Mouse (Mus musculus) hindbrain, embryonic 14.5 days (tissue): ENCODE measurements around the gene Ptprn2. TPM values are rescaled to one million over a fixed set of nuclear protein-coding genes. Genes with fewer than 3 reads are reported as not detected.

ENCODE experiments used
- ATAC-seq: fragments of 200-750 bp; cut with Nextera tagmentation; 2 replicates; pipeline ENCODE4 v1.8.0; 2017; ENCODE audit warnings: moderate number of reproducible peaks, mild to moderate bottlenecking, moderate TSS enrichment, moderate library complexity; ENCODE audit not compliant: low FRiP score
- DNase-seq: peaks from one replicate; pipeline ENCODE4 v3.0.0-alpha.2; 2015; ENCODE audit warnings: low spot score
- H3K27ac ChIP-seq: fragments of 300-500 bp; sonication (generic); 2 replicates; pipeline ENCODE4 v1.5.1; 2014; ENCODE audit warnings: mild to moderate bottlenecking, moderate library complexity
- H3K27me3 ChIP-seq: fragments of 300-500 bp; sonication (generic); 2 replicates; pipeline ENCODE4 v1.6.1; 2014; ENCODE audit warnings: mild to moderate bottlenecking, low read length, mixed read lengths; ENCODE audit not compliant: control insufficient read depth, insufficient read depth
- H3K36me3 ChIP-seq: fragments of 300-500 bp; sonication (generic); replicated peaks from 2 replicates; pipeline ENCODE4 v1.6.1; 2014; ENCODE audit not compliant: control insufficient read depth, insufficient read depth
- H3K4me1 ChIP-seq: fragments of 300-500 bp; sonication (generic); replicated peaks from 2 replicates; pipeline ENCODE4 v1.6.1; 2014; ENCODE audit warnings: antibody characterized with exemption, low read length, mixed read lengths; ENCODE audit not compliant: control insufficient read depth, insufficient read depth
- H3K4me2 ChIP-seq: fragments of 300-500 bp; sonication (generic); replicated peaks from 2 replicates; pipeline ENCODE4 v1.6.1; 2014; ENCODE audit warnings: mild to moderate bottlenecking, moderate library complexity
- H3K4me3 ChIP-seq: fragments of 300-500 bp; sonication (generic); replicated peaks from 2 replicates; pipeline ENCODE4 v1.5.1; 2014; ENCODE audit warnings: mild to moderate bottlenecking, low read length
- H3K9ac ChIP-seq: fragments of 300-500 bp; sonication (generic); 2 replicates; pipeline ENCODE4 v1.6.1; 2014
- H3K9me3 ChIP-seq: fragments of 300-500 bp; sonication (generic); 2 replicates; pipeline ENCODE4 v1.6.1; 2016; ENCODE audit warnings: low read length; ENCODE audit not compliant: control insufficient read depth
- WGBS: fragments of 180-500 bp; shearing (Covaris S2); extraction: QIAGEN DNeasy Blood & Tissue Kit; methylation state at CpG from one replicate; pipeline ENCODE4 v1.1.7; 2014; 5-methylcytosine and 5-hydroxymethylcytosine counted together
- polyA plus RNA-seq: library from polyadenylated mRNA; unstranded; fragments of >200 nt; fragmentation: Nextera tagmentation; extraction: Ambion mirVana; gene quantifications from 2 replicates; pipeline ENCODE4 v1.2.1, GENCODE M21; 2014

Gene Ptprn2
- polyA plus RNA-seq, 1 experiment from 2014 or later = 17.5 TPM

DNA sequence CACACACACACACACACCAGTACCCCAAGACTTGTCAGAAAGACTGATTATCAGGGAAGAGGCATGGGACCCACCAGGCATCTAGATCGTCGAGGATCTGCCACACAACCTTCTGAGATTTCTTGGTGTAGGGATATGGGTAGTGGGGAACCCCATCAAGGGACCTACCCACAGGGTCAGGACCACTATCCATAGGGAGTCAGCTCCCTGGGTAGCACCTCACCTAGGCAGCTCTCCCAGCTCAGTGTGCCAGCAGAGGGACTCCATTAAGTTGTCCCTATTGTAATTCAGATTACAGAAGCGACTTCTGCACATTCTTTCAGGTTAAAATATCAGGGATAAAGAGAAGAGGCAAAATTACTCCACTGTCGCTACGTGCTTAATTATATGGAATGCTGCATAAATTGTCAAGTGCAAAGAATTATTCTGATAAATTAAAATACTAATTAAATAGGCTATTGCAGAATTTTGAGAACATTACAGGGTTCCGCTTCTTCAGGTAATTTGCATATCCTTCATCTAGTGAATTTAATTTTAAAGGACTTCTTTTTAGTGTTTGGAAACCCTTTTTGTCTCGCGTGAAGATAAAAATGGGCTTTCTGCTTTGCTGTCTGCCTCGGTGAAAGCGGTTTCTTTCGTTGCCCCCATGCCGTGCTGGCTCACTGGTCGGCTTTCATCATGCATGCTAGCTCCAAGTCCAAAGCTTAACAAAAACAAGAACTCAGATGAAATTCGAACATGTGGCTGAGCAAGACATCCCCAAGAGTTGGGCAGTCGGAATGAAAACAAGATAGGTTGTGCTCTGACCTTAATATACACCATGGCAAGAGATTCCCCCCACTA is 531.5 kb downstream of the Ptprn2 start:
- no peaks in the 10 kb centered on the region for H3K27me3 ChIP-seq
- H3K36me3 ChIP-seq = no peaks in the 10 kb centered on the region
- H3K4me3 ChIP-seq = no peak overlapping the region
- H3K9ac ChIP-seq = no peak overlapping the region
- WGBS = 44% methylated on average over 15 of the region's 15 CpGs
- peaks cover 16% of the 10 kb centered on the region; the same call in 1 of the 2 replicates for H3K4me1 ChIP-seq
- H3K9me3 ChIP-seq = no peaks in the 10 kb centered on the region
- H3K27ac ChIP-seq = peak overlapping the region; percentile 65; the same call in 1 of the 2 replicates
- no peak overlapping the region for H3K4me2 ChIP-seq
- DNase-seq = no peak
- ATAC-seq = no peak; the same call in 1 of the 2 replicates

DNA sequence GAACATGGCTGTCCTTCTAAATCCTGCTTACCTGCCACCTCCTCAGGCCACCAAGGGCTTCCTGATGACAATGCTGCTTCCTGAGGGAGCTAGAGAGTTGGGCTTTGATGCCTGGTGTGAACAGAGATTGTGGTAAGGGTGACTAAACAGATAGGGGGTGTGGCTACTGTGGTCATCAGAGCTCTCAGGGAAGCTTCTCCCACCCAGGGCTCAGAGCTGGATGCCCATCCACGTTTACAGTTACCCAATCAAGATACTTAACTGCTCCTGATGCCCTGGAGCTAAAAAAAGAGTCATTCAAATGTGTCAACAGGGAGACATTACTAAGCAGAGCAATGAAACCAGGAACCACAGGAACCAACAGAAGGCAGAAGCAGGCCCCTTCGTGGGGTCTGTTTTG is 532.4 kb downstream of the Ptprn2 start:
- peak overlapping the region; percentile 60 for H3K27ac ChIP-seq
- H3K36me3 ChIP-seq = no peaks in the 10 kb centered on the region
- peaks cover 16% of the 10 kb centered on the region; the same call in 1 of the 2 replicates for H3K4me1 ChIP-seq
- 24% methylated on average over 2 of the region's 2 CpGs for WGBS
- no peaks in the 10 kb centered on the region for H3K9me3 ChIP-seq
- H3K4me2 ChIP-seq = no peak overlapping the region
- H3K4me3 ChIP-seq = no peak overlapping the region
- H3K9ac ChIP-seq = no peak overlapping the region
- DNase-seq = no peak
- 0 out of 2 replicates have a peak, but pooled peaks have one; percentile 34 for ATAC-seq
- no peaks in the 10 kb centered on the region for H3K27me3 ChIP-seq

DNA sequence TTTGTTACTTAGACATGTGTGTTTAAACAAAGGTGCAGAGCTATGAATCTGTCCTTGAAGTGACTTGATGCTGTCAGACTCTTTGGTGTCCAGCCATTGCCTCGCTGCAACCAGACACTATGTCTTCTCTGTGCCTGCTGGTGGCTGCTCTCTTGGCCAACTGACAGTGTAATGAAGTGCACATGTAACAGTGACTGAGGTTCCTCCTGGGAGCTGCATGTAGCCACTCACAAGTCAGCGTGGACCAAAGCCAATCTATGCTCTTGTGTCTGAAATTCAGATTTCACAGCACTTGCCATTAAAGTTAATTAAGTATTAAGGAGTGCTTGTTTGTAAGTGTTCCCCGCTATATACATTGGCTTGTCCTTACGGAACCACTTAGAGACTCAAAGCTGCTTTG is 537.7 kb downstream of the Ptprn2 start:
- no peak overlapping the region for H3K9ac ChIP-seq
- no peaks in the 10 kb centered on the region for H3K36me3 ChIP-seq
- ATAC-seq = no peak
- H3K9me3 ChIP-seq = no peaks in the 10 kb centered on the region
- no peak for DNase-seq
- no peak overlapping the region for H3K4me2 ChIP-seq
- WGBS = 77% methylated on average over 4 of the region's 4 CpGs
- no peaks in the 10 kb centered on the region for H3K27me3 ChIP-seq
- H3K4me1 ChIP-seq = peaks cover 8% of the 10 kb centered on the region
- H3K4me3 ChIP-seq = no peak overlapping the region
- no peak overlapping the region for H3K27ac ChIP-seq

DNA sequence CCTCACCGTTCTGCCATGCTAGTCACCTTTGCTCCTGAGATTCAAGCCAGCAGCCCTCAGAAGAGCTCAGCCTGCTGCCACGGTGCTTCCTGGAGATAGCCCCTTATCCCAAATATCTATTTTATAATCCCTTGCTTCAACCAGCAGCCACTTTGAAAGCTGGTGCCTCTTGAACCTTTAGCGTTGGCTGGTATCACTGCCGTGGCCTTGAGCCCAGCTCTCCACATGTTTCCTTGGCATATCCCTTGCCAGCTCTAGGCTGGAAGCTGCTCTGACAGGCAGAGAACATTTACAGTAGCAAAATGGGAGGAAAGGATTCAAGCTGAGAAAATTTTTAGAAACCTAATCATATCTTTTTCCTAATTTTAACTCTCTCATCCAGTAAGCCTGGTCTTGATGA is 539.4 kb downstream of the Ptprn2 start:
- DNase-seq = peak; percentile 43
- no peaks in the 10 kb centered on the region for H3K9me3 ChIP-seq
- WGBS = 76% methylated on average over 4 of the region's 4 CpGs

DNA sequence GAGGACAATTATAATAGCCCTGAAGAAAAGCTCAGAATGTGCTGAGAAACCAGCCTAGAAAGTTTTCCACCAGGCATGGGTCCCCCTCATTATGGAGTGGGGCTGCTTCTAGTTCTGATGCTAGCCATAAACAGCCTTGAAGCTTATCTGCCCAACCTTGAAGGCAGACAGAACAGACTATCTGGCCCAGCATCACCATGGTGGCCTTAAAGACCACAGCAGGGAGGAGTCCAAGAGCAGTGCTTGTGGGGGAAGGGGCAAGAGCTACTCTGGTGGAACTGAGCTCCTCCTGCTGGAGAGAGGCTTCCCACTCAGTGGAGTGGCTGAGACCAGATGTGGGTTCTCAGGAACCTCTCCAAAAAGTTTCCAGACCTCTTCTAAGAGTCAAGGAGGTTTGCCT is 540.2 kb downstream of the Ptprn2 start:
- ATAC-seq (no peak), DNase-seq (no peak)
- no peaks in the 10 kb centered on the region for H3K9me3 ChIP-seq
- no peak overlapping the region for H3K4me3 ChIP-seq
- no peaks in the 10 kb centered on the region for H3K27me3 ChIP-seq
- no peak overlapping the region for H3K27ac ChIP-seq
- no peak overlapping the region for H3K9ac ChIP-seq
- H3K36me3 ChIP-seq = no peaks in the 10 kb centered on the region
- H3K4me2 ChIP-seq = no peak overlapping the region
- H3K4me1 ChIP-seq = peaks cover 21% of the 10 kb centered on the region

More for the DNA sequence above, 539.4 kb downstream of the Ptprn2 start:
- H3K9ac ChIP-seq = no peak overlapping the region
- H3K27me3 ChIP-seq = no peaks in the 10 kb centered on the region
- H3K27ac ChIP-seq = no peak overlapping the region
- ATAC-seq = no peak
- H3K4me2 ChIP-seq = no peak overlapping the region
- no peaks in the 10 kb centered on the region for H3K36me3 ChIP-seq
- no peak overlapping the region for H3K4me3 ChIP-seq
- peaks cover 21% of the 10 kb centered on the region for H3K4me1 ChIP-seq

DNA sequence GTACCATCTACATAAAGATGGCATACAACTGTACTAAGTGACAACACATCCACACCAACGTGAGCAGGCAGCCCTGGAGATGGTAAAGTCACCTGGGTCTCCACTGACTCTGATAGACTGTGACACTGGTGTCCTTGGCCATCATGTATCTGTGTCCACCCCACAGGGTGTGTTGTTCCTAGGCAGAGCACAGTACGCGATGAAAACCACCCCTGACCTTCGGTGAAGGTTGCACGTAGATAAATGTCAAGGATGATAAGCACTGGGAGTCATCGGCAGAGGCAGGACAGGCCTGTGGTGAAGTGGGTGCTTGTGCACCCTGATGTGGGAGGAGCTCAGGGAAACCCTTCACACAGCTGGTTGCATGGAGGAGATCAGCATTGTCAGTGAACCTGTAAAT is 541.8 kb downstream of the Ptprn2 start:
- Histone ChIP-seq H3K9ac (no peak overlapping the region), H3K36me3 (no peaks in the 10 kb centered on the region), H3K4me3 (no peak overlapping the region), H3K4me2 (no peak overlapping the region), H3K27ac (no peak overlapping the region), H3K9me3 (no peaks in the 10 kb centered on the region), H3K4me1 (peaks cover 17% of the 10 kb centered on the region), H3K27me3 (no peaks in the 10 kb centered on the region)
- no peak for DNase-seq
- 87% methylated on average over 6 of the region's 6 CpGs for WGBS
- ATAC-seq = no peak

DNA sequence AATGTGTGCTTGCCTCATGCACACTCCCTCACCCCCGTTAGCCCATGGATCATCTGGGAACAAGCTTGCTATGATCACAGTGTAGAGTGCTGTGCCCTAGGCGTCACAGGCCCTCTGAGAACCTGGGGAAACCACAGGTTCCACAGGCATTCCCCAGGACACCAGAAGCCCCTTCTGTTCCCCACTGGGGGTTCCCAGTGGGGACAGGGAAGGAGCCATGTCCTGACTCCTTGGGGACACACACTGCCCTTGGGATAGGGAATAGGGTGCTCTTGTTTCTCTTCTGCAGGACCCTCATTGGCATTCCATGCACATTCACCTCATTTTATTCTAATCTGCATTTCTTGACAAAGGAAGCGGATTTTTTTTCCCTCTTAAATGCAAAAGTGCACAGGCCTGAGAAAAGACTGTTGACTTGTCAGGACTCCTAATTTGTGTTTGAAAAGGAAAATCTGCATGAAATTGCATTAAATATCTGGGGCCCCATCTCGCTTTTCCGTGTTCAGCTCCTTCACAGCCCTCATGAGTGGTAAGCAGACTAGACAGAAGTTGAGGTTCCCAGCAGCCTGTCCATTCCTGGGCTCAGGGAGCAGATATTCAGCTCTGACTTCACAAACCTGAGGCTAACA is 542.9 kb downstream of the Ptprn2 start:
- peak; percentile 53 for DNase-seq
- 27% methylated on average over 5 of the region's 5 CpGs for WGBS
- Histone ChIP-seq H3K4me3 (no peak overlapping the region), H3K27ac (peak overlapping the region; percentile 63), H3K9me3 (no peaks in the 10 kb centered on the region), H3K4me1 (peaks cover 17% of the 10 kb centered on the region), H3K9ac (no peak overlapping the region), H3K4me2 (no peak overlapping the region), H3K36me3 (no peaks in the 10 kb centered on the region), H3K27me3 (no peaks in the 10 kb centered on the region)
- ATAC-seq = peak; percentile 67; the same call in 1 of the 2 replicates

DNA sequence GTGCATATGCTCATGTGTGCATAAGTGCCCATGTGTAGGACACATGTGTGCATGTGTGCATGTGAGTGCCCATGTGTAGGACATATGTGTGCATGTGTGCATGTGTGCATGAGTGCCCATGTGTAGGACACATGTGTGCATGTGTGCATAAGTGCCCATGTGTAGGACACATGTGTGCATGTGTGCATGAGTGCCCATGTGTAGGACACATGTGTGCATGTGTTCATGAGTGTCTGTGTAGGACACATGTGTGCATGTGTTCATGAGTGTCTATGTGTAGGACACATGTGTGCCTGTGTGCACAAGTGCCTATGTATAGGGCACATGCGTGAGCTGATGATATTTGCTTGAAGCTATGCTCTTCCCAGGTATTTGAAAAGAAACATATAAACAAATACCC is 547.7 kb downstream of the Ptprn2 start:
- WGBS = 95% methylated on average over 1 of the region's 1 CpGs
- no peak for DNase-seq
- no peak overlapping the region for H3K27ac ChIP-seq

DNA sequence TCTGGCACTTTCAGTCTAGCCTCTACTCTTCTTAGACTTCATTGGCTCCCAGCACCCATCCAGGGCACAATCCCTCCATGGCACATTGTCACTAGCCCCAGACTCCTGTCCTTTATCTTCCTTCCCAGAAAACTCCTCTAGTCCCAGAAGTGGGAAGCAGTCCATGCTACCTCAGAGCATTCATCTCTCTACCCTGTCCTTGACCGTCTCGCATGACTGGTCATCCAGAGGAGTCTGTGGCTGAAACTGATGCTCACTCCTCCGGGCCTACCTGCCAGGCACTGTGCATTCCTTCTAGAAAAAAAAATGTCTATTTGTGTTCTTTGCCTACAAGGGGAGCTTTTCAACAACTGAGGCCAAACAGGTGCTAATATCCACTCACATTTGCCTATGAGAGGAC is 549.0 kb downstream of the Ptprn2 start:
- DNase-seq (no peak), ATAC-seq (no peak)
- H3K9me3 ChIP-seq = no peaks in the 10 kb centered on the region
- H3K27me3 ChIP-seq = no peaks in the 10 kb centered on the region
- H3K4me3 ChIP-seq = no peak overlapping the region
- H3K27ac ChIP-seq = no peak overlapping the region
- 85% methylated on average over 3 of the region's 3 CpGs for WGBS
- H3K36me3 ChIP-seq = no peaks in the 10 kb centered on the region
- no peaks in the 10 kb centered on the region for H3K4me1 ChIP-seq
- no peak overlapping the region for H3K9ac ChIP-seq
- H3K4me2 ChIP-seq = no peak overlapping the region

More for the DNA sequence above, 547.7 kb downstream of the Ptprn2 start:
- no peaks in the 10 kb centered on the region for H3K36me3 ChIP-seq
- H3K4me2 ChIP-seq = no peak overlapping the region
- H3K27me3 ChIP-seq = no peaks in the 10 kb centered on the region
- no peak for ATAC-seq
- no peak overlapping the region for H3K4me3 ChIP-seq
- peaks cover 13% of the 10 kb centered on the region for H3K4me1 ChIP-seq
- H3K9ac ChIP-seq = no peak overlapping the region
- H3K9me3 ChIP-seq = no peaks in the 10 kb centered on the region
